Mouse (Mus musculus) heart, embryonic 10.5 days (tissue): ENCODE measurements around the gene Serpina11. TPM values are rescaled to one million over a fixed set of nuclear protein-coding genes. Genes with fewer than 3 reads are reported as not detected.

Source experiments
- DNase-seq: peaks from one replicate; pipeline ENCODE4 v3.0.0-alpha.2; 2017; ENCODE audit warnings: low spot score
- H3K27ac ChIP-seq: fragments of 300-500 bp; sonication (generic); 2 replicates; pipeline ENCODE4 v1.5.1; 2016; ENCODE audit warnings: mild to moderate bottlenecking
- H3K27me3 ChIP-seq: fragments of 300-500 bp; sonication (generic); 2 replicates; pipeline ENCODE4 v1.6.1; 2016; ENCODE audit warnings: mild to moderate bottlenecking; ENCODE audit not compliant: poor library complexity, insufficient read depth, severe bottlenecking
- H3K36me3 ChIP-seq: fragments of 300-500 bp; sonication (generic); 2 replicates; pipeline ENCODE4 v1.6.1; 2016; ENCODE audit warnings: mild to moderate bottlenecking, moderate library complexity
- H3K4me1 ChIP-seq: fragments of 300-500 bp; sonication (generic); 2 replicates; pipeline ENCODE4 v1.6.1; 2016; ENCODE audit warnings: mild to moderate bottlenecking
- H3K4me3 ChIP-seq: fragments of 300-500 bp; sonication (generic); 2 replicates; pipeline ENCODE4 v1.5.1; 2016; ENCODE audit warnings: mild to moderate bottlenecking, moderate library complexity
- H3K9me3 ChIP-seq: fragments of 300-500 bp; sonication (generic); 2 replicates; pipeline ENCODE4 v1.6.1; 2016; ENCODE audit warnings: mild to moderate bottlenecking, moderate library complexity
- WGBS: fragments of 180-500 bp; shearing (Covaris S2); methylation state at CpG from one replicate; pipeline ENCODE4 v1.1.7; 2016; 5-methylcytosine and 5-hydroxymethylcytosine counted together
- polyA plus RNA-seq: library from polyadenylated mRNA; unstranded; fragments of >200 nt; fragmentation: Nextera tagmentation; extraction: Ambion mirVana; gene quantifications from 2 replicates; pipeline ENCODE4 v1.2.1, GENCODE M21; 2016

Gene Serpina11
- polyA plus RNA-seq, 1 experiment from 2014 or later: 0.72 TPM

DNA sequence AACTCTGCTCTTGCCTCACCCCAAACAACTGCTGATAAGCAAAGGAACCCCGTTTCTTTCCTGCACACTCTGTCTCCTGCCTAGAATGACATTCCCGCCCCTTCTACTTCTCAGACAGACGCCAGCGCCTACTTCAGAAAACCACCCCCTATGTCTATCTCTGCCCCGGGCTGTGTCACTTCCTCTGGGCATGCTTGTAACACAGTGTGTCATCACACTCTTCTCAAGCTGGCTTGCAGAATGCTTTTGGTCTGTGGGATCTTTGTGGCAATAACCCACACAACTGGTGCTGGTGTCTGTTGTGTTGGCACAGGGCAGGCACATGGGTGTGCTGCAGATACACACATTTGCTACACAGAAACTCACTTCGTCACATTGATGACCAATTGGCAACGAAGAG, 3.2 kb upstream of the Serpina11 start:
- Histone ChIP-seq H3K9me3 (no peaks in the 10 kb centered on the region), H3K4me3 (no peak overlapping the region), H3K4me1 (no peaks in the 10 kb centered on the region), H3K36me3 (no peaks in the 10 kb centered on the region), H3K27me3 (peaks cover 27% of the 10 kb centered on the region; the same call in 1 of the 2 replicates), H3K27ac (no peak overlapping the region)
- WGBS: 54% methylated on average over 7 of the region's 7 CpGs
- DNase-seq: no peak

DNA sequence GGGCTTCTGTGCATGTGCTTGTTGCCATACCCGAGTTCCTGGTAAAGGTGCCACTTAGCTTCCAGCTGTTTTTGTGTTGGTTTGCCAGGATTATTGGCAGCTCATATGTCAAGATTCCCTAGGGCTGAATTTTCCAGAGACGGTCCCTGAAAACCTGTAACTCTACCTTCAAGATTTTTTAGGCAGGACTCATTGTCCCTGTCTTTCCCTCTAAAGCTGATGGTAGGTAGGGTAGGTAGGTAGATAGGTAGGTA, 316 bp downstream of the Serpina11 start:
- Histone ChIP-seq H3K27ac (no peak overlapping the region), H3K27me3 (peaks cover 15% of the 10 kb centered on the region; the same call in 1 of the 2 replicates)
- DNase-seq: no peak

DNA sequence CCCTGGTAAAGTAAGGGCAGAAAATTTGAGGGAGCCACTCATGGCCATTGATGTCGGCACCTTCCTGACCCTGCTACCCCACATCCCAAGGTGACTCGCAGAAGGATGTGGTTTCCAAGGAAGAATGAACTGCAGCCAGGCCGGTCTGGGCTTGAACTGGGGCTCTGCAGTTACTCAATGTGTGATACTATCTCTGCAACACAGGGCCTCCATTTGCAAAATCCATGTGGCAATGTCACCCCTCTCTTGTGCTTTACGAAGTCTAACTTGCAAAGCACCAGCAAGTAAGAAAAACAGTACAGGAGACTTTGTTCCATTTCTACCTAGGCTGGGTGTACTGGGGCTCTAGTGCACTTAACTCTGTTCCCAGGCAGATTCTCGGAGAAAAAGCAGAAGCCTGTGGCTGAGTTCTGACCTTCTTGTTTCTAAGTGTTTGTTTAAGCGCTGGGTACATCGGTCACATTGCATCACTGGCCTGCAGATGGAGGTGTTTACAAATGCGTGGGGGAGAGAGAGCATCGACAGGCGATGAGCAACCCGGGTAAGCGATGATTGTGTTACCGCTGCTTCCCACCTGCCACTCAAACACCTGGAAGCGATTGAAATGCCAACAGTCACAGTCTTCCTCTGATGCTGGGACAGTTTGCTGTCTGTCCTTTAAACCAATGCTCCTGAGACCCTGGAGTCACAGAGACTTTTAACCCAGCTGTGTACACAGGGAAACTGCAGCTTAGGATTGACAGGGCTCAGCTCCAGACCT, 823 bp downstream of the Serpina11 start:
- Histone ChIP-seq H3K9me3 (no peaks in the 10 kb centered on the region), H3K27me3 (peaks cover 13% of the 10 kb centered on the region; the same call in 1 of the 2 replicates), H3K27ac (no peak overlapping the region), H3K4me1 (no peaks in the 10 kb centered on the region), H3K4me3 (no peak overlapping the region), H3K36me3 (no peaks in the 10 kb centered on the region)
- DNase-seq: no peak
- 57% methylated on average over 14 of the region's 14 CpGs for WGBS

More for the DNA sequence above, 316 bp downstream of the Serpina11 start:
- WGBS: 62% methylated on average over 2 of the region's 2 CpGs
- Histone ChIP-seq H3K4me3 (no peak overlapping the region), H3K9me3 (no peaks in the 10 kb centered on the region), H3K36me3 (no peaks in the 10 kb centered on the region), H3K4me1 (no peaks in the 10 kb centered on the region)

DNA sequence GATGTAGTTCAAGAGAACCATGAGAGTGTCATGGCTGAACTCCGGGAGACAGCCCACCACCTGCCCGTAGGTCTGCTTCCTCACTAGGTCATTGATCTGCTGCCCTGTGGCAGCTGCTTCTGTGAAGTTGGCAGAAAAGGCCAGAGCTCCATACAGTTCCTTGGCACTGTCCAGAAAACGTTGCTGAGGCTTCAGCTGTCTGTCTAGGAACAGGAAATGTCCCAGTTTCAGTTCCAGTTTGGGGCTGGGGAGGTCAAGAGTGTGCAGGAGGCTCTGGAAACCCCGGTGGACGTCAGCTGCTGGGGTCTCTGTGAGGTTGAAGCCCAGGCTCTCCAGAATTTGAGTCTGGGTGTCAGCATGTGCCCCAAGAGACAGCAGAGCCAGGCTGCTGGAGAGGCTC, 3.9 kb downstream of the Serpina11 start:
- no peaks in the 10 kb centered on the region for H3K36me3 ChIP-seq
- H3K27ac ChIP-seq: no peak overlapping the region
- H3K4me3 ChIP-seq: no peak overlapping the region
- H3K4me1 ChIP-seq: no peaks in the 10 kb centered on the region
- WGBS: 69% methylated on average over 5 of the region's 5 CpGs
- no peak for DNase-seq
- peaks cover 8% of the 10 kb centered on the region; the same call in 1 of the 2 replicates for H3K27me3 ChIP-seq
- H3K9me3 ChIP-seq: no peaks in the 10 kb centered on the region

DNA sequence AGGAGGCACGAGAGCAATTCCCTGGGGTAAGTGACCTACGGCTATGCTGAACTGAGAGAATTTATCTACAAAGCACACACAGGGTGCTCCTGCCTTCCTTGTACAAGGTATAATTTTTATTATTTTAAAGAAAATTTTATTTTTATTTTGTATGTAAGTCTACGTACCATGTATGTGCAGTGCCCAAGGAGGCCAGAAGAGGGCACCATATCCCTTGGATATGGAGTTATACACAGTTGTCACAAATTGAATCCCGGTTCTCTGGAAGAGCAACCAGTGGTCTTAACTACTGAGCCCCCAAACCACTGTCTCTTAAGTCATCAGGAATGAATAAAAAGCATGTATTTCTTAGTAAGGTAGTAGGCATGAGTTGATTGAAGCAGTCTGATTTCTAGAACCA, 4.8 kb downstream of the Serpina11 start:
- DNase-seq: no peak
- Histone ChIP-seq H3K36me3 (no peaks in the 10 kb centered on the region), H3K27ac (no peak overlapping the region), H3K9me3 (no peaks in the 10 kb centered on the region), H3K4me1 (no peaks in the 10 kb centered on the region), H3K4me3 (no peak overlapping the region), H3K27me3 (peaks cover 8% of the 10 kb centered on the region; the same call in 1 of the 2 replicates)
- 57% methylated on average over 4 of the region's 4 CpGs for WGBS

DNA sequence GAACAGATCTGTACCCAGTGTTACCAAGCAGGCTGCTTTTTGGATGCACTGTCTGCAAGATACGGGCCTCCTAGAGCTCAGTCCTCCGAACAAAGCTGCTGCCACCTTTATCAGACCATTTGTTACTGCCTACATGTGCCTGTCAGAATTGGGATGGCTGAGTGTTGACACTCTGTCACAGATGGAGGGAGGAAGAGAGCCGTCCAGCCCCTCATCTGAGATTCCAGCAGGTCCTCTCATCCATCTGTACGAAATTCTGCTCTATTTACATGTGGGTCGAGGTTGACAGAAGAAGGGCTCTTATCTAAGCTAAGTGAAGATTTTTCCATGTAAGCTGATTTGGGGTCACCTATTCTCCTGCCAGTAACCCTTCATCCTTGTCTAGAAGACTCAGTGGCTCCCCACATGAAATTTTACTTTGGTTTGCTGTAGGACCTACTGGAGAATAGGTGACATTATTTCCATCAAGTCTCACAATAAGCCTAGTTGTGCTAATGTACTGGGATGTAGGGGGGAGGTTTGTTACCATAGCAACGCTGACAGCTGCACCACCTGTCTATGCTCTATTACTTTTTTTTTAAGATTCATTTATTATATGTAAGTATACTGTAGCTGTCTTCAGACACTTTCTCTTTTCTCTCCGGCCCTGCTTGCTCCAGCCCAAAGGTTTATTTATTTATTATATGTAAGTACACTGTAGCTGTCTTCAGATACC, 8.0 kb downstream of the Serpina11 start:
- Histone ChIP-seq H3K36me3 (no peaks in the 10 kb centered on the region), H3K4me3 (no peak overlapping the region), H3K27ac (no peak overlapping the region), H3K27me3 (no peaks in the 10 kb centered on the region; the same call in 1 of the 2 replicates), H3K9me3 (no peaks in the 10 kb centered on the region), H3K4me1 (no peaks in the 10 kb centered on the region)
- no peak for DNase-seq
- WGBS: 58% methylated on average over 7 of the region's 7 CpGs

DNA sequence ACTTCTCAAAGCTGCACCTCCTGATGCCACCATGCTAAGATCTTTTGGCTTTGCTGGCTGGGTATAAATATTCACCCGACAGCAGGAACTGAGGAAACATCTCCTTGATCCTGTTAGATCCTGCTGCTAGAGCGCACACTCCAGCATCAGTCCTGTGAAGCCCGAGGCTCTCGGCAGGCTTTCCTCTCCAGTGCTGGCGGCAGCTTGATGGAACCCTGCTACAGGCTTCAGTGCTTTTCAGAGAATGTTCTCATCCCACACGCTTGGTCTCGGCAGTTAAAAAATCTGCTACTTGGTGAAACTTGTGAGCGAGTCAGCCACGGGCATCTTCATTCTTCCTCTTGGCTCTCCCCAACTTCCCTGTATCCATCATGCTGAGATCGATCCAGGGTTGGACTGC, 11.5 kb downstream of the Serpina11 start:
- WGBS: 77% methylated on average over 10 of the region's 10 CpGs
- H3K9me3 ChIP-seq: no peaks in the 10 kb centered on the region
- H3K36me3 ChIP-seq: no peaks in the 10 kb centered on the region
- no peak for DNase-seq
- no peaks in the 10 kb centered on the region for H3K27me3 ChIP-seq
- no peak overlapping the region for H3K27ac ChIP-seq
- no peaks in the 10 kb centered on the region for H3K4me1 ChIP-seq
- no peak overlapping the region for H3K4me3 ChIP-seq

DNA sequence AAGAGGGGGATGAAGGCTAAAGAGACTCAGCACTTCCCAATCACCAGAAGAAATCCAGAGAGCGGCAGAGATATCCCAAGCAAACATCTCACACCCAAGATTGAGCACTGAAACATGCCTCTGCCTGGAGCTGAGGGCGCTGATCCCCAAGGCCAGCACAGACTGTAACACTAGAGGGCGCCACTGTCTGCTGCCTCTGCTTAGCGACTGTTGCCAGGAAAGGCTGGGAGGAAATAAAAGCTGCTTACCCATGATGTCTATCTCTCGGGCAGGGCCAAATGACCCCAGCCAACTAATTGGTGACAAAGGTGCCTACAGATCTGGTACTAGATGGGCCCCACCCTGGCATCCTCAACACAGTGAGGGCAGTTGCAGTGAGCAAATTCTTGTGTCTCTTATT, 11.9 kb downstream of the Serpina11 start:
- WGBS: 36% methylated on average over 5 of the region's 5 CpGs
- no peaks in the 10 kb centered on the region for H3K4me1 ChIP-seq

DNA sequence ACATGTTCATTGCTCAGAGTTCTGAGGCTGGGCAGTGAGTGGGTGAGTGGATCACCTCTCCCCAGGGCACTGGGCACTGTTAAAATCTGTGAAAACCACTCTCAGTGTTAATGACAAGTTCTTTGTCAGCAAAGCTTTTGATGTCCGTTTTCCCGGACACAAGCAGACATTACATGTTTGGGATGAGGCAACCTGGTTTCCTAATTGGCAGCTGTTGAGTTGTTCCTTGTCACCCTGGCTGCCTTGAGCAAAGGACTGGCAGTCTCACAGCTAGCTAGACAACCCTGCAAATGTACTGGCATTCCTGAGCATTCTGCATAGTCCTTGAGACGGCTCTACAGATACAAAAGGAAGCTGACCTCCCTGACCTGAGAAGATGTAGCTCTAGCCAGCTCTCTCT, 12.7 kb downstream of the Serpina11 start:
- H3K4me3 ChIP-seq: no peak overlapping the region
- WGBS: 64% methylated on average over 3 of the region's 3 CpGs
- no peaks in the 10 kb centered on the region for H3K4me1 ChIP-seq

More for the DNA sequence above, 11.9 kb downstream of the Serpina11 start:
- no peaks in the 10 kb centered on the region for H3K9me3 ChIP-seq
- H3K4me3 ChIP-seq: no peak overlapping the region
- DNase-seq: no peak
- H3K36me3 ChIP-seq: no peaks in the 10 kb centered on the region
- no peak overlapping the region for H3K27ac ChIP-seq
- no peaks in the 10 kb centered on the region for H3K27me3 ChIP-seq

DNA sequence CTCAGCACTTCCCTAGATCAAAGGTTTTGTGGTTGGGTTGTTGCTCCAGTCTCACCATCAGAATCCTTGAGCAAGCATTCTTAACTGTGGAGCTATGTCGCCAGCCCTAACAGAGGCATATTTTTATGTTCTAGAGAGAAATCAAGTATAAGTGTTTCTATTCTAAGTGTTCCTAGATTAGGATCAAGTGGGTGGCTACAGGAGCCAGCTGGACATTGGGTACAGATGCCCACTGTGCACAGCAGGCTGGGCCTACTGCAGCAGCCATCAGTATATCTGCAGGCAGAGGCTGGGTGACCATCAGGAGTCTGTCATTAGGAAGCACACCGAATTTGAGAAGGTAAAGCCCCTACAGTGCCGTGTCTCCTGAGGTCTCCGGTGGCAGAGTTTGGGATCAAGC, 18.7 kb downstream of the Serpina11 start:
- DNase-seq: no peak
- 89% methylated on average over 4 of the region's 4 CpGs for WGBS
- H3K27ac ChIP-seq: no peak overlapping the region
- H3K27me3 ChIP-seq: no peaks in the 10 kb centered on the region
- no peaks in the 10 kb centered on the region for H3K9me3 ChIP-seq
- H3K4me3 ChIP-seq: no peak overlapping the region
- H3K36me3 ChIP-seq: no peaks in the 10 kb centered on the region
- no peaks in the 10 kb centered on the region for H3K4me1 ChIP-seq

More for the DNA sequence above, 12.7 kb downstream of the Serpina11 start:
- DNase-seq: no peak
- H3K27me3 ChIP-seq: no peaks in the 10 kb centered on the region
- H3K27ac ChIP-seq: no peak overlapping the region
- no peaks in the 10 kb centered on the region for H3K36me3 ChIP-seq
- no peaks in the 10 kb centered on the region for H3K9me3 ChIP-seq

DNA sequence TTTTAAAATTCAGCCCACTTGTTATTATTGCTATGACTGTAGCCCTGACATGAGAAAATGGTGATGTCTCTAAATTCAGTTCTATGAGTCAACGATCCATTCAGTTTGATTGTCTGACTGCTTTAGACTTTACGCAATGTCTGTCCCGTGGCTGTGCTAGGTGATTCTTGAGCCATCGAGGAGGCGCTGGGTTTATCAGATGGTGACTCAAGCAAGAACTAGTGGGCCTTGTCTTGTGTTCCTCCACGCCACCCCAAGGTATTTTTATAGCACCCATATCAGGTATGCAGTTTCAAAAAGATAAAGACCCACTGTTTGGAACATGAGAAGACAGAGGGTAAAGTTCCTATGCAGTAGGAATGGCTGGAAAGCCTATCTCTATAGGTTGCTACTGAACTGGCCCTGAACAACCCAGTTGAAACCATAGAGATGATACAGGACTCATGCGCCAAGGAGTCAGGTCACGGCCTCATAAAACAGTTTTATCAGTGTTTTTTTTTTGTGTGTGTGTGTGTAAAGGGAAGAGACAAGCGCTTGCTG, 20.1 kb downstream of the Serpina11 start:
- H3K9me3 ChIP-seq: no peaks in the 10 kb centered on the region
- H3K27ac ChIP-seq: no peak overlapping the region
- no peaks in the 10 kb centered on the region for H3K36me3 ChIP-seq
- no peak overlapping the region for H3K4me3 ChIP-seq
- H3K27me3 ChIP-seq: no peaks in the 10 kb centered on the region
- no peaks in the 10 kb centered on the region for H3K4me1 ChIP-seq
- DNase-seq: no peak
- 86% methylated on average over 9 of the region's 9 CpGs for WGBS

DNA sequence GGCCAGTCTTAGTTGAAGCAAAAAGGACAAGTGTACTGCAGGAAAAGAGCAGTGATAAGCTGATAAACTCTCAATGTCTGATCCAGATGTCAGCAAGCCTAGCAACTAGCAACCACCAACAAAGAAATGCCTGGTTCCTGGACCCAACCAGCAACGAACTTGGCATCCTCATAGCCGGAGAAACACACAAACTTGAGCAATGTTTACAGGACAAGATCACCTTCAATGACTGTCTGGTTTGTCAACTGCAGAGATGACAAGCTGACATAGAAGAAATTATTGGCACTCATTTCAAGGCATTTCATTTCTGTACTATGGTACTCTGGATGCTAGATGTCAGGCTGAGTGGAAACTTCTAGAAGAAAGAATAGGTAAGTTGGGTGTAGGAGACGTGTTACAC, 23.0 kb downstream of the Serpina11 start:
- H3K4me1 ChIP-seq: no peaks in the 10 kb centered on the region
- no peak overlapping the region for H3K27ac ChIP-seq
- 70% methylated on average over 3 of the region's 3 CpGs for WGBS
- DNase-seq: no peak
- no peaks in the 10 kb centered on the region for H3K36me3 ChIP-seq
- no peaks in the 10 kb centered on the region for H3K9me3 ChIP-seq
- H3K4me3 ChIP-seq: no peak overlapping the region
- no peaks in the 10 kb centered on the region for H3K27me3 ChIP-seq

DNA sequence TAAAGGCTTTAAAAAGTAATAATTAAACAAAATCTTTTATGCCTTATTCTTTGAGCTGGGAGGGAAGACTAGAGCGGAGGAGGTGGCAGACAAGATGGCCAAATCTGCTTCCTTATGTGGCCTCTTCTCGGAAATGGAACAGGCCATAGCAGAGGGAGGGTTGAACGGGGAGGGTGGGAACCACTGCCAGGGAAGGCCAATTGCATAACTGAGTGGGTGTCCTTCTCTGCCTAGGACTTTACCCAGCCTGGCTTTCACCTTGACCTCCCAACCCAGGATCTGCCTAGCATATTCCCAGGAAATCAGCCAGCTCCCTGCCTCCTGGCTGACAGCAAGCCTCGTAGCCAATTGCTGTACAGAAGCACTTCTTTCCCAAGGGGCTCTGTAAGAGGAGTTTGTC, 26.5 kb downstream of the Serpina11 start:
- H3K27ac ChIP-seq: no peak overlapping the region
- no peaks in the 10 kb centered on the region for H3K36me3 ChIP-seq
- DNase-seq: no peak
- no peaks in the 10 kb centered on the region for H3K4me1 ChIP-seq
- 81% methylated on average over 4 of the region's 4 CpGs for WGBS
- H3K4me3 ChIP-seq: no peak overlapping the region
- H3K27me3 ChIP-seq: no peaks in the 10 kb centered on the region
- H3K9me3 ChIP-seq: 0 out of 2 replicates have a peak, but pooled peaks cover 8% of the 10 kb centered on the region
